Mouse (Mus musculus) myocyte (in vitro differentiated cells): Measurements from ENCODE around the gene Cdc6.

Experiments used
- CEBPB ChIP-seq: IDR thresholded peaks from 2 replicates; pipeline ENCODE4 v1.6.1; 2011; ENCODE audit warnings: mild to moderate bottlenecking, moderate library complexity; ENCODE audit not compliant: poor library complexity, insufficient read depth, severe bottlenecking
- E2F4 ChIP-seq: IDR thresholded peaks from one replicate; pipeline ENCODE4 v1.6.1; 2011; ENCODE audit warnings: mild to moderate bottlenecking, control low read depth, moderate library complexity; ENCODE audit not compliant: insufficient read depth
- MAX ChIP-seq: IDR thresholded peaks from one replicate; pipeline ENCODE4 v1.6.1; 2011; ENCODE audit warnings: low read depth, mild to moderate bottlenecking, control low read depth
- MYOD1 ChIP-seq, 3 experiments: IDR thresholded peaks; one replicate each; pipeline ENCODE4 v1.6.1; 2011; ENCODE audit warnings: control low read depth in 2 of 3, low read depth in 2 of 3, mild to moderate bottlenecking in 2 of 3, moderate library complexity in 1 of 3; ENCODE audit not compliant: insufficient read length in 2 of 3, control insufficient read depth in 1 of 3
- MYOG ChIP-seq, 3 experiments: IDR thresholded peaks; one replicate each; pipeline ENCODE4 v1.6.1; 2011; ENCODE audit warnings: control low read depth in 2 of 3, low read depth in 2 of 3, mild to moderate bottlenecking in 2 of 3; ENCODE audit not compliant: insufficient read length in 2 of 3, control insufficient read depth in 1 of 3, insufficient read depth in 1 of 3
- POLR2A ChIP-seq: IDR thresholded peaks from one replicate; pipeline ENCODE4 v1.6.1; 2011; ENCODE audit warnings: low read depth, mild to moderate bottlenecking, control low read depth, moderate library complexity; ENCODE audit not compliant: insufficient read length
- POLR2AphosphoS2 ChIP-seq: IDR thresholded peaks from one replicate; pipeline ENCODE4 v1.6.1; 2011; ENCODE audit warnings: low read depth, control low read depth; ENCODE audit not compliant: insufficient read length
- REST ChIP-seq: IDR thresholded peaks from one replicate; pipeline ENCODE4 v1.6.1; 2011; ENCODE audit warnings: mild to moderate bottlenecking, control low read depth, moderate library complexity; ENCODE audit not compliant: insufficient read depth, insufficient read length
- SRF ChIP-seq: IDR thresholded peaks from one replicate; pipeline ENCODE4 v1.6.1; 2011; ENCODE audit warnings: low read depth; ENCODE audit not compliant: control insufficient read depth, insufficient read length
- TCF12 ChIP-seq: IDR thresholded peaks from one replicate; pipeline ENCODE4 v1.6.1; 2011; ENCODE audit warnings: mild to moderate bottlenecking, control low read depth; ENCODE audit not compliant: poor library complexity, insufficient read depth, severe bottlenecking
- USF1 ChIP-seq: IDR thresholded peaks from one replicate; pipeline ENCODE4 v1.6.1; 2011; ENCODE audit warnings: low read depth, mild to moderate bottlenecking, control low read depth, moderate library complexity

DNA sequence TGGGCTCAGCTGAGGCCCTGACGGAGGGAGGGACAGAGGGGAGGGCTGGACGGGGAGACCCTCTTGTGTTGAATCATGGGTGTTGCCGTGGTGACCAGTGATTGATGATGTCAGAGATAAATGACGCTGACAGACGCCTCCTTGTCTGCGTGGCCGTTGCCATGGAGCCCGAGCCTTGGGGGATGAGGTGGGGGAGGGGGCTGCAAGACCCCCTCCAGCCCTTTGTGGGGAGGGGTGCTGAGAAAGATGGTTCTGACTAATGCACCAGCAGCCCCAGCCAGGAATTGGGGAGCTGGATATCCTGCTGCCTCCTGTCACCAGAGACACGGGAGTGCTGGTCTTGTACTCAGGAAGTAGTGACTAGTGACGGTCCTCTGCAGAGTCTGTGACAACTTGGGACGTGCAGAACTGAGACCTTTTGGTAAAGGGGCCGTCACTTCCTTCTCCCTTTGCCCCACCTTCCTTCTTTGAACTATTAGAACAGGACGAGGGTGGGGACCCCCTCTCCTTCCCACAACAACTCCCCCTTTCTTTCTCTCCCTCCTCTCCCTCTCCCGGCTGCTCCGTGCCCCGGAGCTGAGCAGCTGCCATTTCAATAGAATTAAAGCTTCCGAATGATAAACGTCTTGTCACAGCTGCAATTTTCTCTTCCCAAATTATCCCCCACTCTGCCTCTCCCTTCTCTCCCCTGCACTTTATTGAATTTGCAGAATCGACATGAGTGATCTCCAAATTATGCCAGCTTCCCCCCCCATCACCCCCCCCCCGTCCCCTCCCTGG, 61.3 kb downstream of the Cdc6 start:
- TF ChIP-seq POLR2A (no peak), CEBPB (no peak), USF1 (no peak), REST (no peak), MYOG (IDR thresholded peaks at IDR 0.05; ENCODE audit: control insufficient read depth in 1 of 3, insufficient read depth in 1 of 3, insufficient read length in 2 of 3, low read depth in 2 of 3) (no peak), MAX (no peak), MYOD1 (IDR thresholded peaks at IDR 0.05; ENCODE audit: control insufficient read depth in 1 of 3, insufficient read length in 2 of 3, low read depth in 2 of 3) (no peak), POLR2AphosphoS2 (no peak), TCF12 (no peak), SRF (no peak), E2F4 (no peak)
